Mouse (Mus musculus) right cerebral cortex, postnatal 14 days (tissue): ENCODE data around the gene Cd81.

ENCODE experiments used
- DNase-seq: peaks from one replicate; pipeline ENCODE4 v3.0.0; 2022

The Cd81 gene

DNA sequence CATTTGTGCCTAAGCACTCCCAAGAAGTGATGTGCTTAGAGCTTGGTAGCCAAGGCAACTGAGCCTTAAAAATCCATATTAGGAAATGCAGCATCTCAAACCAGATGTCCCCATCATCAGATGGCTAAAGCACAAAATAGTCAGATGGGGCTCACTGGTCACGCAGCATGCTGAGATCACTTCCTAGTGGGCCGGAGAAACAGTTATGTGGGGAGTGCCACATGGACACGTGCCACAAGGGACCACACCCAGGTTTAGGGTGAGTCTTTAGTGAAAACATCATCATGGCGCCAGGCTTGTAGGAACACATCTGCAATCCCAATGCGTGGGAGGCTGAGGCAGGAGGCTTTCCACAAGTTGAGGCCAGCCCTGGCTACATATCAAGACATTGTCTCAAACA, 64.0 kb downstream of the Cd81 start:
- no peak for DNase-seq
